Mouse (Mus musculus) spleen, adult 2 months (tissue): Measurements from ENCODE around the gene Csrp3.

Source experiments
- CTCF ChIP-seq: fragments of 200-500 bp; IDR thresholded peaks from 2 replicates; pipeline ENCODE4 v1.5.1; 2011; ENCODE audit warnings: mild to moderate bottlenecking, inconsistent platforms; ENCODE audit not compliant: insufficient read depth, insufficient read length, insufficient replicate concordance; ENCODE audit errors: extremely low read depth
- POLR2A ChIP-seq: fragments of 200-500 bp; IDR thresholded peaks from 2 replicates; pipeline ENCODE4 v1.6.1; 2011; ENCODE audit warnings: low read depth, low read length, inconsistent platforms

GRCm38 (mm10) chr7:48881971-48882609, 34.3 kb upstream of the Csrp3 start:
- TF ChIP-seq CTCF (no peak), POLR2A (no peak)
